29 mouse cellular contexts compared by ENCODE assay signal in genomic region chr5:149114034-149114433, GRCm38 (mm10).
DNase-seq lines count a peak whose midpoint lies in the region; ATAC-seq and TF ChIP-seq lines count a peak whose summit lies in the region.
"Had no signal": no experiment of that assay in that cellular context is flagged by ENCODE, and none has a peak within 500 bp of the region (broad histone marks: within the 10 kb centered on the region; RNA-seq: fewer than 3 reads in every experiment).

No protein-coding gene starts in this region.

- H3K4me3 ChIP-seq in forebrain, postnatal 0 days (ENCODE audit: low read depth, low read length), result no peak overlapping the region
- no peak overlapping the region for H3K4me3 ChIP-seq in forebrain, embryonic 11.5 days (ENCODE audit: low read depth, low read length)
- no peak overlapping the region for H3K4me3 ChIP-seq in midbrain, embryonic 15.5 days
- no peak overlapping the region for H3K4me3 ChIP-seq in midbrain, embryonic 16.5 days (ENCODE audit: low read depth, low read length)
- H3K4me3 ChIP-seq in E14TG2a.4 (replicated peaks; ENCODE audit: low read length), result peak overlapping the region; percentile 80; the same call in 1 of the 2 replicates
- H3K4me3 ChIP-seq: embryonic facial prominence, embryonic 10.5 days; embryonic facial prominence, embryonic 13.5 days; erythroblast, embryonic 14.5 days; forebrain, embryonic 15.5 days; heart, adult 2 months; heart, embryonic 10.5 days; heart, embryonic 13.5 days; hindbrain, embryonic 15.5 days; intestine, embryonic 15.5 days had no signal

- DNase-seq in forebrain, postnatal 0 days, result no peak
- DNase-seq in forebrain, embryonic 11.5 days (ENCODE audit: low spot score), result no peak
- no peak for DNase-seq in layer of hippocampus, adult 11-12 months (ENCODE audit: low spot score)
- DNase-seq: adrenal gland, adult 8-10 months; adrenal gland, postnatal 25 days; B cell, adult 2 months; cerebellum, adult 11-12 months; cerebellum, adult 8-10 months; cerebellum, postnatal 10 days; cerebellum, postnatal 36 days; embryo, embryonic 11 days; gastrocnemius, postnatal 10 days; gastrocnemius, postnatal 36 days; heart, adult 2 months; heart, postnatal 14 days; heart, postnatal 4 days had no signal

- no peak overlapping the region for H3K9ac ChIP-seq in forebrain, postnatal 0 days
- H3K9ac ChIP-seq in forebrain, embryonic 11.5 days (ENCODE audit: low read length), result no peak overlapping the region
- no peak overlapping the region for H3K9ac ChIP-seq in midbrain, embryonic 15.5 days
- no peak overlapping the region for H3K9ac ChIP-seq in midbrain, embryonic 16.5 days (ENCODE audit: low read depth, low read length)
- H3K9ac ChIP-seq: embryonic facial prominence, embryonic 13.5 days; forebrain, embryonic 15.5 days; heart, embryonic 13.5 days; hindbrain, embryonic 15.5 days; intestine, embryonic 15.5 days had no signal

- H3K27me3 ChIP-seq in forebrain, postnatal 0 days (ENCODE audit: insufficient read depth, low read length), result no peaks in the 10 kb centered on the region
- H3K27me3 ChIP-seq in forebrain, embryonic 11.5 days (ENCODE audit: control insufficient read depth, insufficient read depth, low read length), result no peaks in the 10 kb centered on the region
- H3K27me3 ChIP-seq in midbrain, embryonic 15.5 days (replicated peaks), result no peaks in the 10 kb centered on the region
- H3K27me3 ChIP-seq in midbrain, embryonic 16.5 days (ENCODE audit: control insufficient read depth, insufficient read depth, low read depth, low read length), result no peaks in the 10 kb centered on the region
- H3K27me3 ChIP-seq in E14TG2a.4 (ENCODE audit: insufficient read depth, low read length), result peaks cover 3% of the 10 kb centered on the region; the same call in 1 of the 2 replicates
- H3K27me3 ChIP-seq: CH12.LX; forebrain, embryonic 15.5 days; heart, embryonic 13.5 days; hindbrain, embryonic 15.5 days; intestine, embryonic 15.5 days had no signal

- H3K36me3 ChIP-seq in forebrain, postnatal 0 days (ENCODE audit: insufficient read depth), result no peaks in the 10 kb centered on the region
- H3K36me3 ChIP-seq in forebrain, embryonic 11.5 days (ENCODE audit: control insufficient read depth, insufficient read depth, low read length), result no peaks in the 10 kb centered on the region
- H3K36me3 ChIP-seq in midbrain, embryonic 15.5 days (replicated peaks), result no peaks in the 10 kb centered on the region
- H3K36me3 ChIP-seq in midbrain, embryonic 16.5 days (ENCODE audit: control insufficient read depth, insufficient read depth, low read length), result no peaks in the 10 kb centered on the region
- H3K36me3 ChIP-seq in E14TG2a.4 (ENCODE audit: insufficient read depth, low read length), result no peaks in the 10 kb centered on the region
- H3K36me3 ChIP-seq: embryonic facial prominence, embryonic 10.5 days; embryonic facial prominence, embryonic 13.5 days; forebrain, embryonic 15.5 days; heart, embryonic 10.5 days; heart, embryonic 13.5 days; hindbrain, embryonic 15.5 days; intestine, embryonic 15.5 days had no signal

- 0 out of 2 replicates have a peak, but pooled peaks have one; percentile 14 for ATAC-seq in forebrain, postnatal 0 days
- no peak for ATAC-seq in forebrain, embryonic 11.5 days (replicated peaks; ENCODE audit: low FRiP score)
- 0 out of 2 replicates have a peak, but pooled peaks have one; percentile 50 for ATAC-seq in midbrain, embryonic 15.5 days (replicated peaks)
- no peak; the same call in 1 of the 2 replicates for ATAC-seq in midbrain, embryonic 16.5 days
- ATAC-seq: activated CD4-positive, CD25-positive, alpha-beta regulatory T cell, adult 4 months; forebrain, embryonic 15.5 days; intestine, embryonic 15.5 days had no signal

- TF ChIP-seq CTCF in forebrain, postnatal 0 days (IDR thresholded peaks at IDR 0.05; ENCODE audit: low read depth), result no peak
- TF ChIP-seq CTCF in E14TG2a.4 (conservative IDR thresholded peaks at IDR 0.05; ENCODE audit: low read length), result no peak

- 57% methylated on average over 7 of the region's 7 CpGs for WGBS in forebrain, postnatal 0 days
- 87% methylated on average over 7 of the region's 7 CpGs for WGBS in forebrain, embryonic 11.5 days
- WGBS in midbrain, embryonic 15.5 days, result 39% methylated on average over 7 of the region's 7 CpGs
- 41% methylated on average over 7 of the region's 7 CpGs for WGBS in midbrain, embryonic 16.5 days

- H3K9me3 ChIP-seq in forebrain, postnatal 0 days (ENCODE audit: low read length), result no peaks in the 10 kb centered on the region
- no peaks in the 10 kb centered on the region for H3K9me3 ChIP-seq in forebrain, embryonic 11.5 days (ENCODE audit: control insufficient read depth, low read length)
- no peaks in the 10 kb centered on the region for H3K9me3 ChIP-seq in midbrain, embryonic 15.5 days
- H3K9me3 ChIP-seq in midbrain, embryonic 16.5 days (replicated peaks; ENCODE audit: control insufficient read depth, low read length, poor library complexity, severe bottlenecking), result no peaks in the 10 kb centered on the region; the same call in 1 of the 2 replicates
- no peaks in the 10 kb centered on the region for H3K9me3 ChIP-seq in E14TG2a.4 (ENCODE audit: low read length)
- H3K9me3 ChIP-seq: embryonic facial prominence, embryonic 10.5 days; embryonic facial prominence, embryonic 13.5 days; forebrain, embryonic 15.5 days; heart, embryonic 10.5 days; heart, embryonic 13.5 days; hindbrain, embryonic 15.5 days; intestine, embryonic 15.5 days had no signal

- no peak overlapping the region for H3K4me2 ChIP-seq in forebrain, postnatal 0 days (ENCODE audit: low read depth)
- no peak overlapping the region for H3K4me2 ChIP-seq in forebrain, embryonic 11.5 days (ENCODE audit: low read depth, low read length, severe bottlenecking)
- no peak overlapping the region for H3K4me2 ChIP-seq in midbrain, embryonic 15.5 days
- no peak overlapping the region for H3K4me2 ChIP-seq in midbrain, embryonic 16.5 days (ENCODE audit: low read length)
- H3K4me2 ChIP-seq: embryonic facial prominence, embryonic 13.5 days; forebrain, embryonic 15.5 days; heart, embryonic 13.5 days; hindbrain, embryonic 15.5 days; intestine, embryonic 15.5 days had no signal

- no peaks in the 10 kb centered on the region for H3K4me1 ChIP-seq in forebrain, postnatal 0 days (ENCODE audit: insufficient read depth)
- H3K4me1 ChIP-seq in forebrain, embryonic 11.5 days (replicated peaks; ENCODE audit: control insufficient read depth, insufficient read depth, low read length), result 0 out of 2 replicates have a peak, but pooled peaks cover 2% of the 10 kb centered on the region
- H3K4me1 ChIP-seq in midbrain, embryonic 15.5 days, result 0 out of 2 replicates have a peak, but pooled peaks cover 12% of the 10 kb centered on the region
- H3K4me1 ChIP-seq in midbrain, embryonic 16.5 days (ENCODE audit: control insufficient read depth, insufficient read depth, low read length), result peaks cover 7% of the 10 kb centered on the region
- H3K4me1 ChIP-seq in E14TG2a.4 (replicated peaks; ENCODE audit: low read depth, low read length), result peaks cover 90% of the 10 kb centered on the region
- H3K4me1 ChIP-seq: forebrain, embryonic 15.5 days; heart, embryonic 10.5 days; heart, embryonic 13.5 days; intestine, embryonic 15.5 days had no signal

- no peak overlapping the region for H3K27ac ChIP-seq in forebrain, postnatal 0 days (ENCODE audit: low read depth, low read length)
- H3K27ac ChIP-seq in forebrain, embryonic 11.5 days (ENCODE audit: low read depth, low read length), result no peak overlapping the region
- no peak overlapping the region for H3K27ac ChIP-seq in midbrain, embryonic 15.5 days
- H3K27ac ChIP-seq in midbrain, embryonic 16.5 days (ENCODE audit: low read length), result no peak overlapping the region
- H3K27ac ChIP-seq: embryonic facial prominence, embryonic 10.5 days; embryonic facial prominence, embryonic 13.5 days; forebrain, embryonic 15.5 days; heart, adult 2 months; heart, embryonic 10.5 days; heart, embryonic 13.5 days; hindbrain, embryonic 15.5 days; intestine, embryonic 15.5 days had no signal

Comparison
In these comparisons a context has a peak if more than half of its experiments do, and no peak if none do; other contexts are left out.
1. ATAC-seq: peak in forebrain, postnatal 0 days (single experiment) and midbrain, embryonic 15.5 days (single experiment); none in forebrain, embryonic 11.5 days (single experiment) and midbrain, embryonic 16.5 days (single experiment).